21 mouse cellular contexts compared by ENCODE assay signal in the genomic region with DNA sequence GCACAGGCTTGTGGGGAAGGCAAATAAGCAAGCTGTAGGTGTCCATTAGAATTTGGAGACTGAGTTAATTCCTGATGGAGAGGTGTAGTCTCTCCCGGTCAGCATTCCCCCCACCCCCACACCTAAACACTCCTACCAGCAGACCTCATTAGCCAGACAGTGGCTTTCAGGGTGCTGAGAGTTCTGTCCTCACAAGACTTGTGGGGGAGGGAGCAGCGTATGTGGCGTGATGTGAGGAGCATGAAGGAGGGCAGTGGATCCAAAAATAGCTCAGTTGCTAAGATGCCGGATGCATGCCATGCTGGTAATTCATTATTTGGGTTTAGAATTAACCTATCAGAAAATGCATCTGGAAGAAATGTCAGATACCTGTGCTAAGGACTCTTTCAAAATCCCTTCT.
DNase-seq lines count a peak whose midpoint lies in the region; ATAC-seq and TF ChIP-seq lines count a peak whose summit lies in the region.
"Had no signal": no experiment of that assay in that cellular context is flagged by ENCODE, and none has a peak within 500 bp of the region (broad histone marks: within the 10 kb centered on the region; RNA-seq: fewer than 3 reads in every experiment).

No protein-coding gene starts in this region.

- no peaks in the 10 kb centered on the region for H3K9me3 ChIP-seq in midbrain, postnatal 0 days (ENCODE audit: low read length)
- H3K9me3 ChIP-seq in midbrain, embryonic 15.5 days, result no peaks in the 10 kb centered on the region
- no peaks in the 10 kb centered on the region for H3K9me3 ChIP-seq in heart, embryonic 13.5 days
- H3K9me3 ChIP-seq: forebrain, embryonic 15.5 days; limb, embryonic 15.5 days; megakaryocyte, embryonic 14.5 days; neural tube, embryonic 15.5 days had no signal

- H3K27ac ChIP-seq in midbrain, postnatal 0 days (ENCODE audit: low read depth, low read length), result no peak overlapping the region
- no peak overlapping the region for H3K27ac ChIP-seq in midbrain, embryonic 15.5 days
- peak overlapping the region; percentile 60 for H3K27ac ChIP-seq in heart, embryonic 13.5 days (replicated peaks)
- H3K27ac ChIP-seq: forebrain, embryonic 15.5 days; limb, embryonic 15.5 days; neural tube, embryonic 15.5 days had no signal

- H3K27me3 ChIP-seq in midbrain, postnatal 0 days (ENCODE audit: insufficient read depth, low read length), result no peaks in the 10 kb centered on the region
- H3K27me3 ChIP-seq in midbrain, embryonic 15.5 days (replicated peaks), result no peaks in the 10 kb centered on the region
- no peaks in the 10 kb centered on the region for H3K27me3 ChIP-seq in heart, embryonic 13.5 days (replicated peaks)
- H3K27me3 ChIP-seq: limb, embryonic 15.5 days; megakaryocyte, embryonic 14.5 days; neural tube, embryonic 15.5 days had no signal

- no peak for TF ChIP-seq CTCF in midbrain, postnatal 0 days (IDR thresholded peaks at IDR 0.05)

- H3K4me2 ChIP-seq in midbrain, postnatal 0 days (ENCODE audit: low read depth, low read length, poor library complexity, severe bottlenecking), result no peak overlapping the region
- H3K4me2 ChIP-seq in midbrain, embryonic 15.5 days, result no peak overlapping the region
- peak overlapping the region; percentile 37 for H3K4me2 ChIP-seq in heart, embryonic 13.5 days
- H3K4me2 ChIP-seq: forebrain, embryonic 15.5 days; limb, embryonic 15.5 days; neural tube, embryonic 15.5 days had no signal

- ATAC-seq in midbrain, postnatal 0 days (ENCODE audit: low FRiP score), result peak; percentile 41; the same call in 1 of the 2 replicates
- no peak for ATAC-seq in midbrain, embryonic 15.5 days (replicated peaks)
- ATAC-seq in heart, embryonic 13.5 days (ENCODE audit: extremely low read depth, insufficient number of reproducible peaks, low FRiP score, low TSS enrichment), result no peak
- no peak for ATAC-seq in megakaryocyte-erythroid progenitor cell, adult 5-6 weeks (replicated peaks; ENCODE audit: low FRiP score, low TSS enrichment, poor library complexity, severe bottlenecking)
- ATAC-seq: forebrain, embryonic 15.5 days; hindbrain, embryonic 16.5 days; intestine, postnatal 0 days; liver, postnatal 0 days had no signal

- H3K4me3 ChIP-seq in midbrain, postnatal 0 days (ENCODE audit: low read depth, low read length), result no peak overlapping the region
- no peak overlapping the region for H3K4me3 ChIP-seq in midbrain, embryonic 15.5 days
- no peak overlapping the region for H3K4me3 ChIP-seq in heart, embryonic 13.5 days
- H3K4me3 ChIP-seq: erythroblast, embryonic 14.5 days; forebrain, embryonic 15.5 days; limb, embryonic 15.5 days; megakaryocyte, embryonic 14.5 days; neural tube, embryonic 15.5 days had no signal

- peak; percentile 26 to 31 for DNase-seq in cerebellum, postnatal 14 days
- no peak for DNase-seq in cerebellum, postnatal 4 days (ENCODE audit: low spot score in 2 of 2)
- DNase-seq in midbrain, postnatal 0 days (ENCODE audit: low spot score), result no peak
- no peak for DNase-seq in kidney, postnatal 10 days
- no peak for DNase-seq in B cell, adult 2 months
- DNase-seq: adrenal gland, postnatal 10 days; cerebellum, adult 9-11 months; kidney, postnatal 25 days; liver, postnatal 0 days; lung, postnatal 14 days; thymus, postnatal 36 days had no signal

- peaks cover 6% of the 10 kb centered on the region; the same call in 1 of the 2 replicates for H3K4me1 ChIP-seq in midbrain, postnatal 0 days (ENCODE audit: insufficient read depth, low read length)
- H3K4me1 ChIP-seq in midbrain, embryonic 15.5 days, result peaks cover 12% of the 10 kb centered on the region
- peaks cover 33% of the 10 kb centered on the region for H3K4me1 ChIP-seq in heart, embryonic 13.5 days
- H3K4me1 ChIP-seq: limb, embryonic 15.5 days; megakaryocyte, embryonic 14.5 days had no signal

- 19% methylated on average over 4 of the region's 4 CpGs for WGBS in midbrain, postnatal 0 days
- WGBS in midbrain, embryonic 15.5 days, result 32% methylated on average over 4 of the region's 4 CpGs
- WGBS in heart, embryonic 13.5 days, result 13% methylated on average over 4 of the region's 4 CpGs

- H3K36me3 ChIP-seq in midbrain, postnatal 0 days (ENCODE audit: insufficient read depth, low read length), result no peaks in the 10 kb centered on the region
- no peaks in the 10 kb centered on the region for H3K36me3 ChIP-seq in midbrain, embryonic 15.5 days (replicated peaks)
- no peaks in the 10 kb centered on the region for H3K36me3 ChIP-seq in heart, embryonic 13.5 days
- H3K36me3 ChIP-seq: forebrain, embryonic 15.5 days; limb, embryonic 15.5 days; neural tube, embryonic 15.5 days had no signal

- no peak overlapping the region for H3K9ac ChIP-seq in midbrain, postnatal 0 days (replicated peaks; ENCODE audit: low read length, poor library complexity, severe bottlenecking)
- no peak overlapping the region for H3K9ac ChIP-seq in midbrain, embryonic 15.5 days
- H3K9ac ChIP-seq in heart, embryonic 13.5 days, result 0 out of 2 replicates have a peak overlapping the region, but pooled peaks have one; percentile 8
- H3K9ac ChIP-seq: forebrain, embryonic 15.5 days; limb, embryonic 15.5 days; liver, postnatal 0 days; neural tube, embryonic 15.5 days had no signal

Comparison
In these comparisons a context has a peak if more than half of its experiments do, and no peak if none do; other contexts are left out.
1. DNase-seq: peak in cerebellum, postnatal 14 days (2 of 2); none in cerebellum, postnatal 4 days (0 of 2), midbrain, postnatal 0 days (single experiment), kidney, postnatal 10 days (single experiment) and B cell, adult 2 months (0 of 2).